Mouse (Mus musculus) cerebellum, postnatal 4 days (tissue): Measurements from ENCODE around the gene Frmpd1.
A peak's percentile ranks its signal among the peaks of the same experiment; 100 is the strongest.

Experiments used
- DNase-seq, 2 experiments: peaks; one replicate each; pipeline ENCODE4 v3.0.0; 2022; ENCODE audit warnings: low spot score in 2 of 2, mixed read lengths in 1 of 2

Frmpd1 gene

GRCm38 (mm10) chr4:45184521-45185330, at the start of gene Frmpd1:
Frmpd1 (plus strand) TSS chr4:45184875.
- DNase-seq = peak; percentile 26 to 66

GRCm38 (mm10) chr4:45137636-45138035, 47.0 kb upstream of the Frmpd1 start:
- no peak for DNase-seq

GRCm38 (mm10) chr4:45141835-45142234, 42.8 kb upstream of the Frmpd1 start:
- DNase-seq = peak in 1 of 2 experiments; percentile 9

- peak in 1 of 2 experiments; percentile 10 for DNase-seq
Observed at GRCm38 (mm10) chr4:45142411-45142810, 42.3 kb upstream of the Frmpd1 start.

- DNase-seq = peak in 1 of 2 experiments; percentile 26
Observed at GRCm38 (mm10) chr4:45143005-45143404, 41.7 kb upstream of the Frmpd1 start.

GRCm38 (mm10) chr4:45156433-45156832, 28.2 kb upstream of the Frmpd1 start:
- DNase-seq = no peak

- no peak for DNase-seq
Observed at GRCm38 (mm10) chr4:45158608-45159007, 26.1 kb upstream of the Frmpd1 start.

GRCm38 (mm10) chr4:45160773-45161172, 23.9 kb upstream of the Frmpd1 start:
- no peak for DNase-seq

GRCm38 (mm10) chr4:45163711-45164110, 21.0 kb upstream of the Frmpd1 start:
- peak in 1 of 2 experiments; percentile 14 for DNase-seq

GRCm38 (mm10) chr4:45165477-45165876, 19.2 kb upstream of the Frmpd1 start:
- DNase-seq = no peak

- no peak for DNase-seq
Observed at GRCm38 (mm10) chr4:45165955-45166354, 18.7 kb upstream of the Frmpd1 start.

- DNase-seq = no peak
Observed at GRCm38 (mm10) chr4:45171340-45171739, 13.3 kb upstream of the Frmpd1 start.

- DNase-seq = no peak
Observed at GRCm38 (mm10) chr4:45183818-45184520, 706 bp upstream of the Frmpd1 start.

- no peak for DNase-seq
Observed at GRCm38 (mm10) chr4:45185331-45185669, 625 bp downstream of the Frmpd1 start.

GRCm38 (mm10) chr4:45198296-45198695, 13.6 kb downstream of the Frmpd1 start:
- DNase-seq = no peak

GRCm38 (mm10) chr4:45203283-45203682, 18.6 kb downstream of the Frmpd1 start:
- DNase-seq = no peak

- DNase-seq = no peak
Observed at GRCm38 (mm10) chr4:45207444-45207843, 22.8 kb downstream of the Frmpd1 start.

- peak in 1 of 2 experiments; percentile 41 for DNase-seq
Observed at GRCm38 (mm10) chr4:45208832-45209363, 24.2 kb downstream of the Frmpd1 start.

- no peak for DNase-seq
Observed at GRCm38 (mm10) chr4:45212342-45213063, 27.8 kb downstream of the Frmpd1 start.

- no peak for DNase-seq
Observed at GRCm38 (mm10) chr4:45219946-45220345, 35.3 kb downstream of the Frmpd1 start.

- DNase-seq = no peak
Observed at GRCm38 (mm10) chr4:45222395-45222794, 37.7 kb downstream of the Frmpd1 start.

GRCm38 (mm10) chr4:45230263-45230662, 45.6 kb downstream of the Frmpd1 start:
- no peak for DNase-seq
